Mouse (Mus musculus) kidney, postnatal 0 days (tissue): ENCODE data around the gene Wnt4. TPM values are rescaled to one million over a fixed set of nuclear protein-coding genes. Genes with fewer than 3 reads are reported as not detected.

ENCODE experiments used
- ATAC-seq: fragments of 200-750 bp; cut with Nextera tagmentation; replicated peaks from 2 replicates; pipeline ENCODE4 v1.8.0; 2017; ENCODE audit warnings: low read depth, moderate number of reproducible peaks, moderate TSS enrichment, moderate library complexity; ENCODE audit not compliant: low FRiP score
- DNase-seq: peaks from one replicate; pipeline ENCODE4 v3.0.0-alpha.2; 2016; ENCODE audit warnings: low spot score
- H3K27ac ChIP-seq: fragments of 300-500 bp; sonication (generic); 2 replicates; pipeline ENCODE4 v1.5.1; 2014; ENCODE audit warnings: mild to moderate bottlenecking
- H3K27me3 ChIP-seq: fragments of 300-500 bp; sonication (generic); 2 replicates; pipeline ENCODE4 v1.6.1; 2014; ENCODE audit warnings: low read length, mixed read lengths; ENCODE audit not compliant: insufficient read depth
- H3K36me3 ChIP-seq: fragments of 300-500 bp; sonication (generic); 2 replicates; pipeline ENCODE4 v1.6.1; 2014; ENCODE audit warnings: low read length, mixed read lengths; ENCODE audit not compliant: insufficient read depth
- H3K4me1 ChIP-seq: fragments of 300-500 bp; sonication (generic); replicated peaks from 2 replicates; pipeline ENCODE4 v1.6.1; 2014; ENCODE audit warnings: antibody characterized with exemption, low read length, mixed read lengths; ENCODE audit not compliant: insufficient read depth
- H3K4me2 ChIP-seq: fragments of 300-500 bp; sonication (generic); 2 replicates; pipeline ENCODE4 v1.6.1; 2014; ENCODE audit warnings: mild to moderate bottlenecking, low read length, moderate library complexity, mixed read lengths
- H3K4me3 ChIP-seq: fragments of 300-500 bp; sonication (generic); replicated peaks from 2 replicates; pipeline ENCODE4 v1.5.1; 2014; ENCODE audit warnings: low read depth, low read length
- H3K9ac ChIP-seq: fragments of 300-500 bp; sonication (generic); 2 replicates; pipeline ENCODE4 v1.6.1; 2014; ENCODE audit warnings: low read depth, low read length
- H3K9me3 ChIP-seq: fragments of 300-500 bp; sonication (generic); replicated peaks from 2 replicates; pipeline ENCODE4 v1.6.1; 2016; ENCODE audit warnings: low read length, inconsistent platforms, mixed read lengths
- CTCF ChIP-seq: IDR thresholded peaks from 2 replicates; pipeline ENCODE4 v1.5.1; 2016; ENCODE audit warnings: antibody characterized with exemption, low read depth, mild to moderate bottlenecking, moderate library complexity
- WGBS: fragments of 180-500 bp; shearing (Covaris S2); extraction: QIAGEN DNeasy Blood & Tissue Kit; methylation state at CpG from one replicate; pipeline ENCODE4 v1.1.7; 2014; 5-methylcytosine and 5-hydroxymethylcytosine counted together
- polyA plus RNA-seq: library from polyadenylated mRNA; unstranded; fragments of >200 nt; fragmentation: Nextera tagmentation; extraction: Ambion mirVana; gene quantifications from 2 replicates; pipeline ENCODE4 v1.2.1, GENCODE M21; 2015

Gene Wnt4
- polyA plus RNA-seq, 1 experiment from 2014 or later, result 26.5 TPM

DNA sequence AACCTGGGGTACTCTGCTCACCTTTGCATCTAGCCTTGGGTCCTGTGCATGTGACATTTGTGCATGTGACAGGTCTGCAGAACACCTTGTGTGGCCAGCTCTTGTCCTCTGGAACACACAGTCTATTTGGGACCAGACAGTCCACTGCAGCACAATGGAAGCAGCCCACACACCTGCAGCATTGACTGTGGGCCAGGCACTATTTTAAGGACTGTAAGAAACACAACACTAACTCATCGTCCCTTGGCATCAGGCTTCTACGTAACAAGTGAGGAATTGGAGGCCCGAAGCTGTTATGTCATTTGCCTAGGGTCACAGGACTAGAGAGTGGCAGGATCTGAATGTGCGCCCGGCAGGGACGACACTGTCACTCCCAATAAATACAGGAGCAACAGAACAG, 12.4 kb downstream of the Wnt4 start:
- TF ChIP-seq CTCF, result no peak
- H3K4me2 ChIP-seq, result no peak overlapping the region
- no peak overlapping the region for H3K9ac ChIP-seq
- no peaks in the 10 kb centered on the region; the same call in 1 of the 2 replicates for H3K4me1 ChIP-seq
- H3K27me3 ChIP-seq, result no peaks in the 10 kb centered on the region
- 85% methylated on average over 6 of the region's 6 CpGs for WGBS
- no peaks in the 10 kb centered on the region for H3K36me3 ChIP-seq
- H3K4me3 ChIP-seq, result no peak overlapping the region
- ATAC-seq, result no peak
- no peak overlapping the region for H3K27ac ChIP-seq
- no peak for DNase-seq
- H3K9me3 ChIP-seq, result no peaks in the 10 kb centered on the region

DNA sequence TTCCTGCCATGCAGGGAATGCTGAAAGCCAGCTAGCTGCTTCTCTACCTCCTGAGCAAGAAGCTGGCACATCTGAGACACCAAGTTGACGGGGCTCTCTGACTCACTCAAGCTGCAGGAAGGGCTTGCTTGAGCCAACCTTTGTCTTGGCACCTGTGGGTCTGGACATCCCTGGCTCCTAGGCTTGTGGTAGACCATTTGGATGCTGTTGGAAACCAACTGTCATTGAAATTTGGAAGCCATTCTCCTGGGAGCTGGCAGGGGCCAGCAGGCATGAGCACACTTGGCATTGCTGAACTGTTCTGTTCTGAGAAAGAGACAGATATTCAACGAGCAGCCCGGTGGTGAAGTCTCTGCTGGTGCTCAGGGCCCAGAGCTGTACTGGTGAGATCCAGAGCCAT, 13.0 kb downstream of the Wnt4 start:
- Histone ChIP-seq H3K9ac (no peak overlapping the region), H3K27ac (no peak overlapping the region), H3K36me3 (no peaks in the 10 kb centered on the region), H3K27me3 (no peaks in the 10 kb centered on the region), H3K9me3 (no peaks in the 10 kb centered on the region), H3K4me1 (no peaks in the 10 kb centered on the region; the same call in 1 of the 2 replicates), H3K4me3 (no peak overlapping the region), H3K4me2 (no peak overlapping the region)
- 84% methylated on average over 3 of the region's 3 CpGs for WGBS
- no peak for ATAC-seq
- no peak for DNase-seq
- no peak for TF ChIP-seq CTCF

GRCm38 (mm10) chr4:137292625-137293024, 15.3 kb downstream of the Wnt4 start:
- ATAC-seq, result no peak
- Histone ChIP-seq H3K4me3 (no peak overlapping the region), H3K4me2 (no peak overlapping the region), H3K27ac (no peak overlapping the region), H3K9ac (no peak overlapping the region), H3K4me1 (no peaks in the 10 kb centered on the region; the same call in 1 of the 2 replicates), H3K36me3 (no peaks in the 10 kb centered on the region), H3K27me3 (no peaks in the 10 kb centered on the region), H3K9me3 (no peaks in the 10 kb centered on the region)
- WGBS, result 72% methylated on average over 7 of the region's 7 CpGs
- TF ChIP-seq CTCF, result no peak
- DNase-seq, result no peak

GRCm38 (mm10) chr4:137294032-137294431, 16.7 kb downstream of the Wnt4 start:
- no peak for TF ChIP-seq CTCF
- Histone ChIP-seq H3K4me2 (no peak overlapping the region), H3K9me3 (no peaks in the 10 kb centered on the region), H3K4me1 (no peaks in the 10 kb centered on the region), H3K4me3 (no peak overlapping the region), H3K27me3 (no peaks in the 10 kb centered on the region), H3K36me3 (no peaks in the 10 kb centered on the region), H3K9ac (no peak overlapping the region), H3K27ac (no peak overlapping the region)
- DNase-seq, result no peak
- WGBS, result 80% methylated on average over 7 of the region's 7 CpGs
- ATAC-seq, result no peak

DNA sequence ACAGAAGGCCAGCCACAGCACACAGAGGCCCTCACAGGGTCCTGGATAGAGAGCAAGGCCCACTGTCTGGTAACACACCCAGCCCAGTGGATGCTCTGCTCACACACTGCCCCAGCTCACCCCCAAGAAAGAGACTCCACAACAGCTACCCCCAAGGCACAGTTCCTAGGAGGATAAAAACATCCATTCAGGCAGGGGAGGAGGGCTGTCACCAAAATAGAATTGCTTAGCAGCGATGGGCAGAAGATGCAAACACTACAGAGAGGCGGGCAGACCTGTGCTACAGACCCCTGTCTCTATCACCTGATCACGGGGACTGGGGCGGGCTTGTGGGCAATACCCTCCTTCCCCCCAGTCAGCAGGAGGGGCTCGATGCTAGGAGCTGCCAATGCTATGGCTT, 17.2 kb downstream of the Wnt4 start:
- H3K4me1 ChIP-seq, result no peaks in the 10 kb centered on the region
- no peak overlapping the region for H3K27ac ChIP-seq
- no peak for TF ChIP-seq CTCF
- DNase-seq, result no peak
- no peaks in the 10 kb centered on the region for H3K27me3 ChIP-seq
- no peak overlapping the region for H3K9ac ChIP-seq
- H3K4me3 ChIP-seq, result no peak overlapping the region
- 80% methylated on average over 5 of the region's 5 CpGs for WGBS
- H3K4me2 ChIP-seq, result no peak overlapping the region
- no peaks in the 10 kb centered on the region for H3K9me3 ChIP-seq
- H3K36me3 ChIP-seq, result no peaks in the 10 kb centered on the region
- no peak for ATAC-seq

DNA sequence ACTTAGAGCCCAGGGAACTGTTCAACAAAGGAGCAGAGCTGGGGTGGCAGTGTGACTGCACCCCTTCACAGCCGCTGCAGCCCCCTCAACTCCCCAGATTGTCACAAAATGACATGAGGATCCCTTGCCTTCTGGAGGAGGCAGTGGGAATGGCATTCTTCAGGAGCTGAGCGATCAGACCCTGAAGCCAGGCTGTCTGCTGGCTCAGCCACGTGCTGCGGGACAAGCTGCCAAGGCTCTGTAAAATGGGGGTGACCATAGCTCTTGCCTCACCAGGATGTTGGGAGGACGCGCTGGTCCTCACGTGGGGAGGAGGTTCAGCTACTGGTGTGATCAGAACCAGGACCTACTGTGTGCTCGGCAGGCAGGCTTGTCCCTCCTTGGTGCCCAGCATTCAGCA, 17.7 kb downstream of the Wnt4 start:
- TF ChIP-seq CTCF, result no peak
- DNase-seq, result no peak
- no peak for ATAC-seq
- no peaks in the 10 kb centered on the region for H3K36me3 ChIP-seq
- no peak overlapping the region for H3K4me2 ChIP-seq
- H3K9ac ChIP-seq, result no peak overlapping the region
- H3K9me3 ChIP-seq, result no peaks in the 10 kb centered on the region
- H3K4me1 ChIP-seq, result no peaks in the 10 kb centered on the region
- 81% methylated on average over 8 of the region's 8 CpGs for WGBS
- no peaks in the 10 kb centered on the region for H3K27me3 ChIP-seq
- H3K4me3 ChIP-seq, result no peak overlapping the region
- no peak overlapping the region for H3K27ac ChIP-seq

GRCm38 (mm10) chr4:137297611-137298010, 20.3 kb downstream of the Wnt4 start:
- H3K27ac ChIP-seq, result no peak overlapping the region
- H3K9ac ChIP-seq, result no peak overlapping the region
- ATAC-seq, result no peak
- no peaks in the 10 kb centered on the region for H3K9me3 ChIP-seq
- H3K4me2 ChIP-seq, result no peak overlapping the region
- WGBS, result 88% methylated on average over 4 of the region's 4 CpGs
- no peak for TF ChIP-seq CTCF
- DNase-seq, result no peak
- H3K27me3 ChIP-seq, result no peaks in the 10 kb centered on the region
- no peak overlapping the region for H3K4me3 ChIP-seq
- no peaks in the 10 kb centered on the region for H3K36me3 ChIP-seq
- H3K4me1 ChIP-seq, result 0 out of 2 replicates have a peak, but pooled peaks cover under 1% of the 10 kb centered on the region
